Mouse (Mus musculus): ENCODE results near the gene Acadsb.

The Acadsb gene

DNA sequence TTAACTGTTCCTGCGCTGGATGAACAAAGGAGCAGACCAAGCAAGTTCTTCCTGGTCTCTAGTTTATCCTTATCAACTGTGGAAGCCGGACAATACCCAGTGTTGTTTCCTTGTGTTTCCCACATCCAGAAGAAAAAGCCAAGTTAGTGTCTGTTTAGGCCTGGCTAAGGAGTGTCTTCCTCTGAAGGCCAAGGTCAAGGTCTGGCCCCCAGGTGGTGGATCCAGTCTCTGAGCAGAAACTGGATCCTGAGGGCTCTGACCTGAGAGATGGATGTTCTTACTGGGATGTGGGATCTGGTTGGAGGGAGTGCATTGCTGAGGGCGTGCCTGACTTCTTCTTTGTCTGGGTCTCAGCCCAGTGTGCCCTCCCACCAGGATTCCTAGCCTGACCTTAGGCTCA is 55.3 kb downstream of the Acadsb start:
- DNase-seq (ENCODE audit: low spot score) = no peak

GRCm38 (mm10) chr7:131467312-131467711 is 56.9 kb downstream of the Acadsb start:
- no peak for DNase-seq (ENCODE audit: low spot score)

GRCm38 (mm10) chr7:131469506-131469905 is 59.1 kb downstream of the Acadsb start:
- no peak for DNase-seq (ENCODE audit: low spot score)

- no peak for DNase-seq (ENCODE audit: low spot score)
Observed at GRCm38 (mm10) chr7:131471551-131471950, 61.1 kb downstream of the Acadsb start.

- DNase-seq (ENCODE audit: low spot score) = no peak
Observed at GRCm38 (mm10) chr7:131477140-131477539, 66.7 kb downstream of the Acadsb start.

DNA sequence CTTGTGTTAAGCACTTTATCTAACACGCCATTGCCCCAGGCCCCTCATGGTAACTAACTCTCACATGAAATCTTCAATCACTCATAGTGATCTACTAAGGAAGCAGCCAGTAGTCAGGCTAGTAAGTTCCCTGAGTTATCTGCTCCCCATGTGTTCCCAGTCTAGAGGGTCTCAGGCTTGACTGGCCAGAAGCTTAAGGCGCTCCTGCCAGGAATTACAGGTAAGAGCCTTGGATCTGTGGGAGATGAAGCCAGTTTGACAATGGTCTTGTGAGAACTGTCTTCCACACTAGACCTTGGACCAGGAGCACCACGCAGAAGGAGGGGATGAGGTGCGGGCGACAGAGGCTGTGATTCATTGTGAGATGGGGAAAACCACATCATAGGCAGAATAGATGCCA is 68.0 kb downstream of the Acadsb start:
- no peak for DNase-seq (ENCODE audit: low spot score)

All from urinary bladder, postnatal 25 days (tissue).